Mouse (Mus musculus) testis, postnatal 14 days (tissue): Measurements from ENCODE around the gene Pth1r.

Experiments used
- DNase-seq: peaks from one replicate; pipeline ENCODE4 v3.0.0; 2021; ENCODE audit warnings: low spot score

Pth1r gene

GRCm38 (mm10) chr9:110682255-110682654 is 64.7 kb downstream of the Pth1r start:
- no peak for DNase-seq

GRCm38 (mm10) chr9:110681817-110682216 is 65.1 kb downstream of the Pth1r start:
- DNase-seq, result no peak

- no peak for DNase-seq
Observed at GRCm38 (mm10) chr9:110680736-110681507, 66.0 kb downstream of the Pth1r start.

GRCm38 (mm10) chr9:110678886-110679285 is 68.1 kb downstream of the Pth1r start:
- no peak for DNase-seq

GRCm38 (mm10) chr9:110676492-110676911 is 70.4 kb downstream of the Pth1r start:
- DNase-seq, result no peak

GRCm38 (mm10) chr9:110673107-110673752 is 73.7 kb downstream of the Pth1r start:
- DNase-seq, result peak; percentile 73

GRCm38 (mm10) chr9:110672462-110673106 is 74.4 kb downstream of the Pth1r start:
- DNase-seq, result no peak
